Mouse (Mus musculus): ENCODE measurements around the gene Dmp1.

DNA sequence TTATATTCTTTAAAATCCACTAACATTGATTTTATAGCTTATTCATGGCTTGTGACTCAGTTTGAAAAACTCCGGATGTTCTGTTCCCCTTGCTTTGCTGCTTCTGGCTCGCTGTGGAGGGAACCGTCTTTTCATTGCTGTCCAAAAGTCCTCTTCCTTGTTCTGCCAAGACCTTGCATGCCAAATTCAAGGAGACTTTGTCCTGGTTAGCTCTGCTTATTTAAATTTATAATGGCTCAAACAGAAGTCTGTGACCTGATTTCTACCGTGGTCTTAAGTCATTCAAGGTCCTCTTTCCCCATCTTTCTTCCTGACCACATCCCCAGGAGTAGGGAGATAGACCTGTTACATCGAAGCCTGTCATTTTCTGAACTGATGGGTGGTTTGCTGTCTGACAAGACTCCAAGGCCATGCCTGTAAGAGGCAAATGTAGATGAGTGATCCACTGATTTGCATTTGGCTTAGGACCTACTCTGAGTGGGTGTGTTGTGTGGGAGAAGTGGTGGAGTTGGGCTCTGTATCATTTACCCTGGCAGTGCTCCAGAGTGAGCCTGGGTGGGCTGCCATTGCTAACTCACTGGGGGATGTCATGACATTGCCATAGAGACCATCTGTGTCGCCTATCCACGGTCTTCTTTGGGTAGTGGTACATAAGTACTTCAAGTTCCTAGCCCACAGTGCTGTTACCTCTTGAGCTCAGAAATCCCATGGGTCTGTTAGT lies 43.9 kb upstream of the Dmp1 start:
- no peak for TF ChIP-seq CTCF (IDR thresholded peaks at IDR 0.05; ENCODE audit: low read depth)
- no peak for TF ChIP-seq EP300 (IDR thresholded peaks at IDR 0.05; ENCODE audit: low read depth)

Measured in liver, postnatal 0 days (tissue).